Mouse (Mus musculus): ENCODE measurements at regions not wholly inside any gene's neighbourhood (a gene's known extent, or its start where the extent isn't known, plus 50 kb on each side); places are given as distances from the start of the nearest gene placed in this dataset.
"Not testable (repeated sequence)": the region's sequence is repeated elsewhere in the genome, so short reads cannot be mapped to it uniquely, and the experiment has no call there.

- DNase-seq = no peak
Measured at GRCm38 (mm10) chr5:96898120-96898672, 99.3 kb upstream of the Bmp2k start.

GRCm38 (mm10) chr5:96898695-96899094 lies 98.8 kb upstream of the Bmp2k start:
- DNase-seq = no peak

GRCm38 (mm10) chr5:96905572-96906271 lies 91.8 kb upstream of the Bmp2k start:
- peak; percentile 42 for DNase-seq

- not testable (repeated sequence) for DNase-seq
Measured at GRCm38 (mm10) chr5:96908371-96908770, 89.1 kb upstream of the Bmp2k start.

GRCm38 (mm10) chr5:96909218-96909617 lies 88.3 kb upstream of the Bmp2k start:
- DNase-seq = no peak

- peak; percentile 40 for DNase-seq
Measured at GRCm38 (mm10) chr5:96911550-96912253, 85.8 kb upstream of the Bmp2k start.

- no peak for DNase-seq
Measured at GRCm38 (mm10) chr5:96912254-96912635, 85.2 kb upstream of the Bmp2k start.

GRCm38 (mm10) chr5:96912781-96913180 lies 84.7 kb upstream of the Bmp2k start:
- no peak for DNase-seq

GRCm38 (mm10) chr5:96913711-96914110 lies 83.8 kb upstream of the Bmp2k start:
- DNase-seq = no peak

- DNase-seq = no peak
Measured at GRCm38 (mm10) chr5:96914696-96915404, 82.6 kb upstream of the Bmp2k start.

- no peak for DNase-seq
Measured at GRCm38 (mm10) chr5:96916897-96917296, 80.6 kb upstream of the Bmp2k start.

- DNase-seq = no peak
Measured at GRCm38 (mm10) chr5:96917596-96918258, 79.8 kb upstream of the Bmp2k start.

- DNase-seq = no peak
Measured at GRCm38 (mm10) chr5:96919149-96919548, 78.3 kb upstream of the Bmp2k start.

GRCm38 (mm10) chr5:96921037-96921436 lies 76.5 kb upstream of the Bmp2k start:
- no peak for DNase-seq

- DNase-seq = no peak
Measured at GRCm38 (mm10) chr5:96921511-96921910, 76.0 kb upstream of the Bmp2k start.

- peak; percentile 62 for DNase-seq
Measured at GRCm38 (mm10) chr5:96921973-96922715, 75.3 kb upstream of the Bmp2k start.

- no peak for DNase-seq
Measured at GRCm38 (mm10) chr5:96922716-96923076, 74.8 kb upstream of the Bmp2k start.

GRCm38 (mm10) chr5:96923526-96923925 lies 74.0 kb upstream of the Bmp2k start:
- no peak for DNase-seq

GRCm38 (mm10) chr5:96924736-96925429 lies 72.6 kb upstream of the Bmp2k start:
- DNase-seq = no peak

- DNase-seq = no peak
Measured at GRCm38 (mm10) chr5:96925943-96926342, 71.5 kb upstream of the Bmp2k start.

GRCm38 (mm10) chr5:96931091-96931490 lies 66.4 kb upstream of the Bmp2k start:
- no peak for DNase-seq
